In genomic region chr1:128513153-128513552, GRCm38 (mm10) we compare ENCODE assay signal across 28 mouse cellular contexts.
DNase-seq lines count a peak whose midpoint lies in the region; ATAC-seq and TF ChIP-seq lines count a peak whose summit lies in the region.
"Had no signal": no experiment of that assay in that cellular context is flagged by ENCODE, and none has a peak within 500 bp of the region (broad histone marks: within the 10 kb centered on the region; RNA-seq: fewer than 3 reads in every experiment).

No protein-coding gene starts in this region.

- peaks cover 3% of the 10 kb centered on the region for H3K4me1 ChIP-seq in bone marrow, adult 2 months (ENCODE audit: control insufficient read depth, insufficient read depth, low read length)
- no peaks in the 10 kb centered on the region for H3K4me1 ChIP-seq in hindbrain, embryonic 10.5 days (replicated peaks)
- H3K4me1 ChIP-seq: forebrain, embryonic 10.5 days; forebrain, embryonic 13.5 days; heart, embryonic 12.5 days; heart, embryonic 15.5 days had no signal

- peak; percentile 88 for ATAC-seq in granulocyte monocyte progenitor cell, adult 5-6 weeks (replicated peaks; ENCODE audit: poor library complexity, severe bottlenecking)
- peak; percentile 63 for ATAC-seq in monocyte, adult 5-6 weeks (replicated peaks; ENCODE audit: insufficient number of reproducible peaks, low FRiP score, low TSS enrichment, poor library complexity, severe bottlenecking)
- ATAC-seq: activated CD4-positive, CD25-positive, alpha-beta regulatory T cell, adult 4 months; CD4-positive, CD25-positive, alpha-beta regulatory T cell, adult 4 months; forebrain, embryonic 13.5 days; forebrain, postnatal 0 days; hindbrain, postnatal 0 days; inflammation-experienced regulatory T-cells, adult 6 months had no signal

- peak overlapping the region; percentile 10 for H3K4me3 ChIP-seq in bone marrow, adult 2 months (replicated peaks; ENCODE audit: control insufficient read depth, low read depth, low read length)
- H3K4me3 ChIP-seq in hindbrain, embryonic 10.5 days, result no peak overlapping the region
- H3K4me3 ChIP-seq: forebrain, embryonic 10.5 days; forebrain, embryonic 13.5 days; gastrocnemius, adult 2 months; heart, embryonic 12.5 days; heart, embryonic 15.5 days had no signal

- TF ChIP-seq POLR2A in bone marrow, adult 2 months (IDR thresholded peaks at IDR 0.05; ENCODE audit: borderline replicate concordance, control insufficient read depth, low read depth, low read length), result no peak

- no peak for TF ChIP-seq CTCF in bone marrow, adult 2 months (IDR thresholded peaks at IDR 0.05; ENCODE audit: control insufficient read depth, insufficient read depth, low read length)

- H3K27ac ChIP-seq in bone marrow, adult 2 months (ENCODE audit: control insufficient read depth, insufficient read depth, low read depth, low read length, poor library complexity), result peak overlapping the region; percentile 31
- H3K27ac ChIP-seq in hindbrain, embryonic 10.5 days, result no peak overlapping the region
- H3K27ac ChIP-seq: forebrain, embryonic 10.5 days; forebrain, embryonic 13.5 days; gastrocnemius, adult 2 months; heart, embryonic 15.5 days; hindbrain, embryonic 14.5 days; hindbrain, postnatal 0 days had no signal

- no peaks in the 10 kb centered on the region for H3K27me3 ChIP-seq in hindbrain, embryonic 10.5 days (ENCODE audit: insufficient read depth, poor library complexity, severe bottlenecking)
- H3K27me3 ChIP-seq: forebrain, embryonic 13.5 days; heart, embryonic 12.5 days; heart, embryonic 15.5 days had no signal

- DNase-seq in 416B (ENCODE audit: low read depth), result peak; percentile 63
- no peak for DNase-seq in hindbrain, embryonic 10.5 days (ENCODE audit: low spot score)
- no peak for DNase-seq in natural killer cell, adult 2 months (ENCODE audit: low spot score in 2 of 2)
- no peak for DNase-seq in left cerebral cortex, postnatal 10 days (ENCODE audit: extremely low spot score in 1 of 2, low spot score in 2 of 2)
- DNase-seq: adrenal gland, postnatal 10 days; adrenal gland, postnatal 36 days; cerebellum, adult 11-12 months; cerebellum, adult 8-10 months; cerebellum, postnatal 10 days; cerebellum, postnatal 36 days; forebrain, postnatal 0 days; gastrocnemius, adult 2 months; gastrocnemius, postnatal 14 days; heart, adult 18-20 months; heart, postnatal 10 days; heart, postnatal 36 days had no signal

- intact Hi-C loops in left cerebral cortex, postnatal 10 days (cut with DNase I), result no loop called here

- 49% methylated on average over 4 of the region's 4 CpGs for WGBS in bone marrow, adult 2 months
- WGBS in hindbrain, embryonic 10.5 days, result 92% methylated on average over 4 of the region's 4 CpGs

- no peaks in the 10 kb centered on the region for H3K36me3 ChIP-seq in hindbrain, embryonic 10.5 days
- H3K36me3 ChIP-seq: forebrain, embryonic 10.5 days; heart, embryonic 12.5 days; heart, embryonic 15.5 days had no signal

- no peaks in the 10 kb centered on the region for H3K9me3 ChIP-seq in hindbrain, embryonic 10.5 days
- H3K9me3 ChIP-seq: forebrain, embryonic 10.5 days; forebrain, embryonic 13.5 days; heart, embryonic 12.5 days; heart, embryonic 15.5 days had no signal
